In the genomic region with DNA sequence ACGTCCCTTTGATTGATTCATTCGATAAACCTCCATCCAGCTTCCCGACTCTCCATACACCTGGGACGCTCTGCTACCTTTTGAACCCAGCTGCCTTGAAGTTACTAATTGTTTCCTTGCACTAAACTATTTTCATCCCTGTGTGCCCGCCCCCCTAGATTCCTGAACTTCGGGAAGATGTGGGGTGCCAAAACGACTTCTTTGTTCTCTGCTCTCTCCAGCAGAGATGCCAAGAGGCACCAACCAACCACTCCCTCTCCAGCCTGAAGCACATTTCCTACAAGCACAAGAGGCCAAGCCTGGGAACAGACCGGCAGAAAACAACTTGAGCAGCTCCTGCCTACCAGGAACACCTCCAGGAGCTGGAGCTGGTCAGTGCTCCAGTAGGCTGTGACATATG, we compare ENCODE assay signal across 12 mouse cellular contexts. TPM values are rescaled to one million over a fixed set of nuclear protein-coding genes. Genes with fewer than 3 reads are reported as not detected.
DNase-seq lines count a peak whose midpoint lies in the region; ATAC-seq lines count a peak whose summit lies in the region.
"Had no signal": no experiment of that assay in that cellular context is flagged by ENCODE, and none has a peak within 500 bp of the region (broad histone marks: within the 10 kb centered on the region; RNA-seq: fewer than 3 reads in every experiment).

No protein-coding gene starts in this region.

- no peaks in the 10 kb centered on the region for H3K36me3 ChIP-seq in embryonic facial prominence, embryonic 13.5 days
- no peaks in the 10 kb centered on the region for H3K36me3 ChIP-seq in liver, embryonic 11.5 days (ENCODE audit: control insufficient read depth, insufficient read depth, low read length)
- H3K36me3 ChIP-seq: heart, embryonic 15.5 days; neural tube, embryonic 13.5 days had no signal

- peak; percentile 89 for DNase-seq in heart, adult 11 months
- no peak for DNase-seq in heart, postnatal 36 days
- DNase-seq in kidney, postnatal 25 days: peak; percentile 5 to 54
- DNase-seq in lung, postnatal 36 days: peak; percentile 82
- DNase-seq in liver, embryonic 11.5 days (ENCODE audit: low spot score): no peak
- no peak for DNase-seq in heart, postnatal 10 days
- DNase-seq: layer of hippocampus, postnatal 36 days had no signal

- no peak overlapping the region for H3K4me3 ChIP-seq in embryonic facial prominence, embryonic 13.5 days
- no peak overlapping the region for H3K4me3 ChIP-seq in liver, embryonic 11.5 days (ENCODE audit: low read depth, low read length)
- H3K4me3 ChIP-seq: heart, embryonic 15.5 days; megakaryocyte, embryonic 14.5 days; neural tube, embryonic 13.5 days had no signal

- H3K4me2 ChIP-seq in embryonic facial prominence, embryonic 13.5 days: 0 out of 2 replicates have a peak overlapping the region, but pooled peaks have one; percentile 15
- H3K4me2 ChIP-seq in liver, embryonic 11.5 days: no peak overlapping the region
- H3K4me2 ChIP-seq: heart, embryonic 15.5 days; neural tube, embryonic 13.5 days had no signal

- intact Hi-C loops in heart, postnatal 36 days (cut with DNase I): no loop called here
- intact Hi-C loops in heart, postnatal 10 days (cut with DNase I): no loop called here

- H3K27me3 ChIP-seq in embryonic facial prominence, embryonic 13.5 days: no peaks in the 10 kb centered on the region
- no peaks in the 10 kb centered on the region for H3K27me3 ChIP-seq in liver, embryonic 11.5 days (replicated peaks; ENCODE audit: control insufficient read depth, insufficient read depth, low read length)
- H3K27me3 ChIP-seq: heart, embryonic 15.5 days; neural tube, embryonic 13.5 days had no signal

- WGBS in embryonic facial prominence, embryonic 13.5 days: 11% methylated on average over 8 of the region's 8 CpGs
- WGBS in liver, embryonic 11.5 days: 31% methylated on average over 8 of the region's 8 CpGs

- ATAC-seq in embryonic facial prominence, embryonic 13.5 days (ENCODE audit: insufficient number of reproducible peaks, insufficient read depth, low FRiP score, low TSS enrichment, low read depth): no peak
- no peak for ATAC-seq in liver, embryonic 11.5 days (replicated peaks; ENCODE audit: low FRiP score)
- no peak for ATAC-seq in monocyte, adult 5-6 weeks (replicated peaks; ENCODE audit: insufficient number of reproducible peaks, low FRiP score, low TSS enrichment, poor library complexity, severe bottlenecking)

- H3K27ac ChIP-seq in embryonic facial prominence, embryonic 13.5 days: 0 out of 2 replicates have a peak overlapping the region, but pooled peaks have one; percentile 2
- H3K27ac ChIP-seq in liver, embryonic 11.5 days (ENCODE audit: low read depth, low read length): no peak overlapping the region
- H3K27ac ChIP-seq: heart, embryonic 15.5 days; neural tube, embryonic 13.5 days had no signal

- H3K4me1 ChIP-seq in embryonic facial prominence, embryonic 13.5 days: peaks cover 12% of the 10 kb centered on the region
- peaks cover 6% of the 10 kb centered on the region for H3K4me1 ChIP-seq in liver, embryonic 11.5 days (replicated peaks; ENCODE audit: control insufficient read depth, insufficient read depth, low read length)

- H3K9me3 ChIP-seq in embryonic facial prominence, embryonic 13.5 days: no peaks in the 10 kb centered on the region
- H3K9me3 ChIP-seq in liver, embryonic 11.5 days (ENCODE audit: control insufficient read depth, low read length): no peaks in the 10 kb centered on the region
- H3K9me3 ChIP-seq: heart, embryonic 15.5 days; megakaryocyte, embryonic 14.5 days; neural tube, embryonic 13.5 days had no signal

- no peak overlapping the region for H3K9ac ChIP-seq in embryonic facial prominence, embryonic 13.5 days
- no peak overlapping the region for H3K9ac ChIP-seq in liver, embryonic 11.5 days (ENCODE audit: low read depth, low read length)
- H3K9ac ChIP-seq: heart, embryonic 15.5 days; neural tube, embryonic 13.5 days had no signal

RNA-seq across cellular contexts. Expression of a gene that starts 57.4 kb away (rescaled TPM):
- 100 to 1,000 TPM; 110 to 116 TPM for total RNA-seq in heart, postnatal 36 days (2021)
- polyA plus RNA-seq in embryonic facial prominence, embryonic 13.5 days (2015; fragmentation: Nextera tagmentation; extraction: Ambion mirVana): 18.7 and 19.8 TPM in 2 replicates
- 14.4 and 15.0 TPM in 2 replicates for polyA plus RNA-seq in liver, embryonic 11.5 days (2014; fragmentation: Nextera tagmentation; extraction: Ambion mirVana)
- total RNA-seq in heart, postnatal 10 days (2021): 100 to 1,000 TPM; 143 to 169 TPM
- total RNA-seq in monocyte, adult 5-6 weeks (2017): 1.8 to 7.8 TPM (median 2.3 TPM) in 3 replicates

Comparison
In these comparisons a context has a peak if more than half of its experiments do, and no peak if none do; other contexts are left out.
1. DNase-seq: peak in heart, adult 11 months (single experiment), kidney, postnatal 25 days (2 of 2) and lung, postnatal 36 days (single experiment); none in heart, postnatal 36 days (0 of 2), liver, embryonic 11.5 days (single experiment) and heart, postnatal 10 days (0 of 2).
2. RNA of a gene that starts 57.4 kb away (total RNA-seq): 143 to 169 TPM in heart, postnatal 10 days and 110 to 116 TPM in heart, postnatal 36 days; 1.8 to 7.8 TPM in monocyte, adult 5-6 weeks; every median in the first group is over 10 times any median in the second.